Mouse (Mus musculus) cortical plate, adult 2 months (tissue): ENCODE results near the gene Ttf2.

ENCODE experiments used
- CTCF ChIP-seq: fragments of 200-500 bp; IDR thresholded peaks from 2 replicates; pipeline ENCODE4 v1.5.1; 2011; ENCODE audit warnings: mild to moderate bottlenecking, control low read depth, low read length; ENCODE audit not compliant: insufficient read depth; ENCODE audit errors: extremely low read depth
- POLR2A ChIP-seq: fragments of 200-500 bp; IDR thresholded peaks from 2 replicates; pipeline ENCODE4 v1.6.1; 2011; ENCODE audit warnings: mild to moderate bottlenecking, low read length, control low read depth; ENCODE audit not compliant: insufficient read depth; ENCODE audit errors: extremely low read depth

DNA sequence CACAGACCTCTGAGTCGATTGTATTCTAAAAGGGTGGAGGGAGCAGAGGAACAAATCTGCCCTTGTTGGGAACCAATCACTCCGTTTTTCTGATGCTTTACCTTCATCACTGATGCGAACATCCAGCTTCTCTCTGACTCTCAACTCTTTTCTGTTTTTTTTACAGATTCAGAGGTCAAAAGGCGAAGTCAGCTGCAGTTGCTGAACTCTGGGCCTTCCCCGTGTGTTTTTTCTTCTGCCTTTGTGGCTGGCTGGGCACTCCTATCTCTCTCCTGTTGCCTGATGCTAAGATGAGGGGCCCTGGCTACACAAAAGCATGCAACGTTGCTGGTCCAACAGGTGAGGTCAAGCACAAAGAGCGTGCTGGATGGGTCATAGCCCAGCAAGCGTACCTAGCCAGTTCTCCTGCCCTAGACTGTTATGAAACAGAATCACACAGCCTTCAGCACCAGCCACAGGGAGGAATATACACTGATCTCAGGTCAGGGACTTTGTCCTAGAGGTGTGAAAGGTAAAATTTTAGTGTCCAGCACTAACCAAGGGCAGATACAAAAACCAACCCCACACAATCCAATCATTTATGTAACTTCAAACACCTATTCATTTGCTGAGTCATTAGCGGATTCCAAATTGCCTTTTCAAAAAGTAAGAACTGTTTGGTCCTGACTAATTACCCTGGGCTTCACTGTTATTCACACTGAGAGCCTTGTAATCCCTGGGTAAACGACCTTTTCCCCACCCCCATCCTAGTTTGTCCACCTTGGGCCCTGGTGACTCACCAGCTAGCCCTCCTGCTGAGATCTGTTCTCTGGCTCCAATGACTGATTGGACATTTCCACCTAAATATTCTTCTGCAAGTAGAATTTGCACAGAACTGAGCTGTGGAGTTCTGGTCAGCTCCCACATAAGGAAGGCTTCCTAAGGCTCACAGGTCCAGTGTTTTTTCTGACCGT, 76.8 kb downstream of the Ttf2 start:
- TF ChIP-seq CTCF (no peak), POLR2A (no peak)
